Mouse (Mus musculus) MEL (cell line): ENCODE results near the gene Arhgap6. TPM values are rescaled to one million over a fixed set of nuclear protein-coding genes. Genes with fewer than 3 reads are reported as not detected.
A peak's percentile ranks its signal among the peaks of the same experiment; 100 is the strongest.

ENCODE experiments used
- DNase-seq: peaks from one replicate; pipeline ENCODE4 v3.0.0; 2011; ENCODE audit warnings: low read depth, low spot score
- H3K27ac ChIP-seq: 2 replicates; pipeline ENCODE4 v1.5.1; 2012; ENCODE audit warnings: low read depth, mild to moderate bottlenecking, control low read depth, low read length, moderate library complexity; ENCODE audit not compliant: control insufficient read depth
- H3K27me3 ChIP-seq, 2 experiments: fragments of 150-350 bp in 1 of 2; sonication (generic) in 1 of 2; 2 replicates each; pipeline ENCODE4 v1.6.1; 2012; ENCODE audit warnings: low read length in 2 of 2, mild to moderate bottlenecking in 2 of 2, improper control_type of control experiment in 1 of 2, moderate library complexity in 1 of 2; ENCODE audit not compliant: insufficient read depth in 2 of 2, control insufficient read depth in 1 of 2
- H3K36me3 ChIP-seq, 2 experiments: 2 replicates each; pipeline ENCODE4 v1.6.1; 2012 to 2014; ENCODE audit warnings: low read length in 2 of 2, improper control_type of control experiment in 1 of 2, inconsistent platforms in 1 of 2, mild to moderate bottlenecking in 1 of 2; ENCODE audit not compliant: insufficient read depth in 2 of 2, control insufficient read depth in 1 of 2
- H3K4me1 ChIP-seq, 2 experiments: fragments of 150-350 bp in 1 of 2; sonication (generic) in 1 of 2; 2 replicates each; pipeline ENCODE4 v1.6.1; 2012; ENCODE audit warnings: low read length in 2 of 2, improper control_type of control experiment in 1 of 2, mild to moderate bottlenecking in 1 of 2; ENCODE audit not compliant: insufficient read depth in 2 of 2, control insufficient read depth in 1 of 2
- H3K4me3 ChIP-seq, 2 experiments: fragments of 150-350 bp in 1 of 2; sonication (generic) in 1 of 2; 2 replicates each; pipeline ENCODE4 v1.5.1; 2012; ENCODE audit warnings: low read depth in 2 of 2, low read length in 2 of 2, mild to moderate bottlenecking in 2 of 2, moderate library complexity in 2 of 2, control low read depth in 1 of 2, improper control_type of control experiment in 1 of 2; ENCODE audit not compliant: control insufficient read depth in 1 of 2, insufficient read depth in 1 of 2
- H3K79me2 ChIP-seq: 2 replicates; pipeline ENCODE4 v1.6.1; 2012; ENCODE audit warnings: mild to moderate bottlenecking, low read length, moderate library complexity; ENCODE audit not compliant: control insufficient read depth, poor library complexity, insufficient read depth
- H3K9ac ChIP-seq: 2 replicates; pipeline ENCODE4 v1.6.1; 2012; ENCODE audit warnings: low read depth, mild to moderate bottlenecking, control low read depth, low read length, moderate library complexity; ENCODE audit not compliant: control insufficient read depth, poor library complexity, severe bottlenecking
- H3K9me3 ChIP-seq: fragments of 150-350 bp; sonication (generic); replicated peaks from 2 replicates; pipeline ENCODE4 v1.6.1; 2012; ENCODE audit warnings: mild to moderate bottlenecking, low read length, improper control_type of control experiment, moderate library complexity; ENCODE audit not compliant: insufficient read depth
- CHD2 ChIP-seq: IDR thresholded peaks from 2 replicates; pipeline ENCODE4 v1.6.1; 2011; ENCODE audit warnings: low read length, improper control_type of control experiment
- CTCF ChIP-seq, 3 experiments: IDR thresholded peaks in 2 of 3; conservative IDR thresholded peaks in 1 of 3; 2 replicates each; pipeline ENCODE4 v1.5.1; 2011 to 2012; ENCODE audit warnings: low read length in 3 of 3, low read depth in 2 of 3, mild to moderate bottlenecking in 2 of 3, improper control_type of control experiment in 1 of 3, inconsistent platforms in 1 of 3, mixed read lengths in 1 of 3, moderate library complexity in 1 of 3; ENCODE audit not compliant: control insufficient read depth in 1 of 3, insufficient read depth in 1 of 3, poor library complexity in 1 of 3, severe bottlenecking in 1 of 3
- EP300 ChIP-seq, 2 experiments: IDR thresholded peaks; 2 replicates each; pipeline ENCODE4 v1.6.1; 2011; ENCODE audit warnings: improper control_type of control experiment in 2 of 2, low read length in 2 of 2, low read depth in 1 of 2, mild to moderate bottlenecking in 1 of 2
- ETS1 ChIP-seq: IDR thresholded peaks from 2 replicates; pipeline ENCODE4 v1.6.1; 2012; ENCODE audit warnings: low read depth, mild to moderate bottlenecking, inconsistent platforms, low read length, improper control_type of control experiment, moderate library complexity
- GATA1 ChIP-seq: IDR thresholded peaks from 2 replicates; pipeline ENCODE4 v1.6.1; 2011; ENCODE audit warnings: low read depth, low read length, improper control_type of control experiment
- MAFK ChIP-seq: IDR thresholded peaks from 2 replicates; pipeline ENCODE4 v1.6.1; 2011; ENCODE audit warnings: low read depth, mild to moderate bottlenecking, low read length, improper control_type of control experiment, borderline replicate concordance
- MAZ ChIP-seq: IDR thresholded peaks from 2 replicates; pipeline ENCODE4 v1.6.1; 2012; ENCODE audit warnings: low read depth, mild to moderate bottlenecking, inconsistent platforms, low read length, improper control_type of control experiment
- MEF2A ChIP-seq: IDR thresholded peaks from 2 replicates; pipeline ENCODE4 v1.6.1; 2014; ENCODE audit warnings: low read depth, mild to moderate bottlenecking, inconsistent platforms, low read length, improper control_type of control experiment; ENCODE audit not compliant: poor library complexity, insufficient replicate concordance, severe bottlenecking; ENCODE audit errors: extremely low read depth
- MXI1 ChIP-seq: IDR thresholded peaks from 2 replicates; pipeline ENCODE4 v1.6.1; 2011; ENCODE audit warnings: mild to moderate bottlenecking, low read depth, low read length, improper control_type of control experiment
- MYC ChIP-seq: IDR thresholded peaks from 2 replicates; pipeline ENCODE4 v1.6.1; 2011; ENCODE audit warnings: low read depth, mild to moderate bottlenecking, low read length, improper control_type of control experiment, moderate library complexity
- RCOR1 ChIP-seq: IDR thresholded peaks from 2 replicates; pipeline ENCODE4 v1.6.1; 2012; ENCODE audit warnings: low read depth, mild to moderate bottlenecking, inconsistent platforms, low read length, improper control_type of control experiment
- SIN3A ChIP-seq: IDR thresholded peaks from 2 replicates; pipeline ENCODE4 v1.6.1; 2012; ENCODE audit warnings: low read length, improper control_type of control experiment, inconsistent platforms
- SMC3 ChIP-seq: IDR thresholded peaks from 2 replicates; pipeline ENCODE4 v1.6.1; 2011; ENCODE audit warnings: low read depth, low read length, improper control_type of control experiment
- TAL1 ChIP-seq: IDR thresholded peaks from 2 replicates; pipeline ENCODE4 v1.6.1; 2012; ENCODE audit warnings: mild to moderate bottlenecking, inconsistent platforms, low read length, moderate library complexity, mixed read lengths
- TBP ChIP-seq: IDR thresholded peaks from 2 replicates; pipeline ENCODE4 v1.8.0; 2011; ENCODE audit warnings: low read depth, low read length, improper control_type of control experiment
- TCF12 ChIP-seq: IDR thresholded peaks from 2 replicates; pipeline ENCODE4 v1.6.1; 2014; ENCODE audit warnings: low read depth, mild to moderate bottlenecking, inconsistent platforms, low read length, improper control_type of control experiment, moderate library complexity
- ZNF384 ChIP-seq: IDR thresholded peaks from 2 replicates; pipeline ENCODE4 v1.6.1; 2012; ENCODE audit warnings: low read depth, mild to moderate bottlenecking, inconsistent platforms, low read length, improper control_type of control experiment
- polyA plus RNA-seq, 2 experiments: library from polyadenylated mRNA; stranded (reverse) in 1 of 2; unstranded in 1 of 2; fragments of >175 nt in 1 of 2; fragments of >200 nt in 1 of 2; gene quantifications; 2 replicates each; pipeline versions ENCODE4 v1.2.1 to v1.2.4; 2012; ENCODE audit warnings: low replicate concordance in 2 of 2, low read depth in 1 of 2; ENCODE audit not compliant: insufficient read length in 2 of 2, insufficient read depth in 1 of 2, missing spikeins in 1 of 2
- total RNA-seq: library from RNA; depleted of rRNA; stranded (reverse); fragments of 300-350 nt; gene quantifications from 2 replicates; pipeline ENCODE4 v1.2.3, GENCODE M21; 2012

Gene Arhgap6
- total and polyA plus RNA-seq, 3 experiments, result 4.4 to 21.7 TPM; not detected in 1

- H3K4me1 ChIP-seq, result peaks cover 15 to 29% of the 10 kb centered on the region in 2 experiments
- peak; percentile 95 for TF ChIP-seq ETS1
- TF ChIP-seq MEF2A, result no peak
- peak; percentile 58 for TF ChIP-seq MXI1
- TF ChIP-seq CTCF (IDR thresholded peaks at IDR 0.05 in 2 of 3, conservative IDR thresholded peaks at IDR 0.05 in 1 of 3; ENCODE audit: control insufficient read depth in 1 of 3, insufficient read depth in 1 of 3, low read depth in 2 of 3, low read length in 3 of 3, poor library complexity in 1 of 3, severe bottlenecking in 1 of 3), result no peak
- TF ChIP-seq TCF12, result peak; percentile 100
- peak; percentile 93 for TF ChIP-seq MAFK
- peak; percentile 99 for TF ChIP-seq GATA1
- no peak for TF ChIP-seq ZNF384
- peak; percentile 99 to 100 for TF ChIP-seq EP300 (IDR thresholded peaks at IDR 0.05; ENCODE audit: low read depth in 1 of 2, low read length in 2 of 2)
- TF ChIP-seq MAZ, result no peak
- TF ChIP-seq MYC, result peak; percentile 85; the same call in 1 of the 2 replicates
- TF ChIP-seq TBP, result peak; percentile 96
- peak; percentile 99 for TF ChIP-seq TAL1
- TF ChIP-seq RCOR1, result peak; percentile 96
- peak; percentile 95 for TF ChIP-seq SIN3A
- 0 out of 2 replicates have a peak, but pooled peaks have one; percentile 5 for TF ChIP-seq SMC3
- TF ChIP-seq, all 39 proteins: peak for 12
- Histone ChIP-seq H3K27ac (peak overlapping the region; percentile 90), H3K79me2 (peaks cover 2% of the 10 kb centered on the region), H3K36me3 (peaks cover 0 to 49% of the 10 kb centered on the region in 2 experiments; a peak in 2 of 4 replicates), H3K4me3 (peak overlapping the region in 1 of 2 experiments; percentile 31; a peak in 2 of 4 replicates), H3K9ac (peak overlapping the region; percentile 43), H3K27me3 (no peaks in the 10 kb centered on the region), H3K9me3 (no peaks in the 10 kb centered on the region)
- DNase-seq, result peak; percentile 94
Measured at GRCm38 (mm10) chrX:169107372-169107771, 312.5 kb downstream of the Arhgap6 start.

- Histone ChIP-seq H3K27ac (no peak overlapping the region), H3K79me2 (no peaks in the 10 kb centered on the region), H3K9ac (no peak overlapping the region), H3K9me3 (no peaks in the 10 kb centered on the region), H3K36me3 (peaks cover 0 to 31% of the 10 kb centered on the region in 2 experiments; a peak in 2 of 4 replicates), H3K4me3 (no peak overlapping the region), H3K27me3 (no peaks in the 10 kb centered on the region), H3K4me1 (peaks cover 5 to 16% of the 10 kb centered on the region in 2 experiments; a peak in 3 of 4 replicates)
- TF ChIP-seq TAL1 (no peak), CHD2 (no peak)
- no peak for DNase-seq
Measured at GRCm38 (mm10) chrX:169110031-169110430, 315.1 kb downstream of the Arhgap6 start.
